Mouse (Mus musculus): ENCODE data around the gene Mobp.
A peak's percentile ranks its signal among the peaks of the same experiment; 100 is the strongest.

DNA sequence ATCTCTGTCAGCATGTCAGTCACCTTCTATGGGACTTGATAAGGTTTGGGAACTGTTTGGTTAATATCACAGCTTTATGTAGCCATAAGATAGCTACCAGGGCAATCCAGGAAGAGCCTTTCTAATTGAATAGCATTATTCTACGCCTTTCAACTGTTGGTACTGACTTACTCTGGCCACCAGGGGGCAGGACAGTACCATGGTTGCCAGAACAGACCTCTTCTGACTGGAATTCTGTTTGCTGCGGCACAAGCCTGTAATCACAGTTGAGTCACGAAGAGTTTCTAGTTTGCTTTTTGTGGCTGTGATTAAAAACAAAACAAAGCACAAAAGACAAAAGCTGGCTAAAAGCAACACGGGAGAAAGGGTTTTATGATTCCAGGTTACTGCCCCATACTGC is 8.9 kb upstream of the Mobp start:
- peak; percentile 54; the same call in 1 of the 2 replicates for TF ChIP-seq CTCF (IDR thresholded peaks at IDR 0.05; ENCODE audit: extremely low read depth, insufficient read length, insufficient replicate concordance, low read depth, low read length)
- TF ChIP-seq POLR2A (IDR thresholded peaks at IDR 0.05; ENCODE audit: low read depth, low read length) = no peak
